Mouse (Mus musculus) cerebellum, adult 11-12 months (tissue): ENCODE measurements around the gene Vasn.
A peak's percentile ranks its signal among the peaks of the same experiment; 100 is the strongest.

Source experiments
- DNase-seq: peaks from one replicate; pipeline ENCODE4 v3.0.0; 2022

Vasn gene

GRCm38 (mm10) chr16:4643670-4644419 is 4.1 kb downstream of the Vasn start:
- peak; percentile 79 for DNase-seq

- no peak for DNase-seq
Measured at GRCm38 (mm10) chr16:4645867-4646266, 6.1 kb downstream of the Vasn start.

- peak; percentile 11 for DNase-seq
Measured at GRCm38 (mm10) chr16:4646831-4647230, 7.1 kb downstream of the Vasn start.

- no peak for DNase-seq
Measured at GRCm38 (mm10) chr16:4647651-4648141, 8.0 kb downstream of the Vasn start.

GRCm38 (mm10) chr16:4648416-4649023 is 8.8 kb downstream of the Vasn start:
- DNase-seq, result no peak

- DNase-seq, result no peak
Measured at GRCm38 (mm10) chr16:4649211-4649610, 9.5 kb downstream of the Vasn start.

GRCm38 (mm10) chr16:4649692-4650091 is 10.0 kb downstream of the Vasn start:
- DNase-seq, result no peak

GRCm38 (mm10) chr16:4650161-4650560 is 10.4 kb downstream of the Vasn start:
- no peak for DNase-seq

- peak; percentile 14 for DNase-seq
Measured at GRCm38 (mm10) chr16:4651081-4651480, 11.3 kb downstream of the Vasn start.

GRCm38 (mm10) chr16:4651624-4652023 is 11.9 kb downstream of the Vasn start:
- peak; percentile 19 for DNase-seq

- peak; percentile 88 for DNase-seq
Measured at GRCm38 (mm10) chr16:4652707-4653416, 13.1 kb downstream of the Vasn start.

- DNase-seq, result peak; percentile 60
Measured at GRCm38 (mm10) chr16:4654706-4655105, 15.0 kb downstream of the Vasn start.

- peak; percentile 26 for DNase-seq
Measured at GRCm38 (mm10) chr16:4655251-4655734, 15.6 kb downstream of the Vasn start.

GRCm38 (mm10) chr16:4655764-4656570 is 16.2 kb downstream of the Vasn start:
- DNase-seq, result peak; percentile 20

- DNase-seq, result no peak
Measured at GRCm38 (mm10) chr16:4656571-4657081, 16.9 kb downstream of the Vasn start.

GRCm38 (mm10) chr16:4658781-4659245 is 19.1 kb downstream of the Vasn start:
- DNase-seq, result no peak

GRCm38 (mm10) chr16:4659326-4659725 is 19.6 kb downstream of the Vasn start:
- DNase-seq, result no peak

GRCm38 (mm10) chr16:4661605-4662004 is 21.9 kb downstream of the Vasn start:
- DNase-seq, result no peak

- no peak for DNase-seq
Measured at GRCm38 (mm10) chr16:4663806-4664205, 24.1 kb downstream of the Vasn start.

GRCm38 (mm10) chr16:4665726-4666125 is 26.0 kb downstream of the Vasn start:
- no peak for DNase-seq

- DNase-seq, result peak; percentile 76
Measured at GRCm38 (mm10) chr16:4667190-4667808, 27.6 kb downstream of the Vasn start.

GRCm38 (mm10) chr16:4670317-4670716 is 30.6 kb downstream of the Vasn start:
- no peak for DNase-seq
